Mouse (Mus musculus) adrenal gland, postnatal 4 days (tissue): ENCODE data around the gene Mrpl27. TPM values are rescaled to one million over a fixed set of nuclear protein-coding genes. Genes with fewer than 3 reads are reported as not detected.
"Not testable (repeated sequence)": the region's sequence is repeated elsewhere in the genome, so short reads cannot be mapped to it uniquely, and the experiment has no call there.

Experiments
- DNase-seq, 2 experiments: peaks; one replicate each; pipeline ENCODE4 v3.0.0; 2021 to 2022; ENCODE audit warnings: low spot score in 2 of 2, mixed read lengths in 2 of 2
- long read RNA-seq, 2 experiments: library from polyadenylated mRNA; stranded (forward); transcript quantifications; one replicate each; pipeline ENCODE4 v2.0.0; 2021
- total RNA-seq, 2 experiments: library from RNA; stranded (reverse); gene quantifications; 2 replicates each; pipeline ENCODE4 v1.2.3; 2021

The Mrpl27 gene
- 10 to 100 TPM; 79.8 to 88.5 TPM for total RNA-seq
- long read RNA-seq, experiment 1, transcript Mrpl27-201 (4 exons, 756 nt) = major isoform, 86 of 90 reads
- long read RNA-seq, experiment 1, partial matches to known transcripts = 0 of 90 reads
- long read RNA-seq, experiment 1, other reads (novel, unspliced or antisense) = 2 of 90 reads
- long read RNA-seq, experiment 2, transcript Mrpl27-201 (4 exons, 756 nt) = major isoform, 74 of 87 reads
- long read RNA-seq, experiment 2, partial matches to known transcripts = 0 of 87 reads
- long read RNA-seq, experiment 2, other reads (novel, unspliced or antisense) = 11 of 87 reads

DNA sequence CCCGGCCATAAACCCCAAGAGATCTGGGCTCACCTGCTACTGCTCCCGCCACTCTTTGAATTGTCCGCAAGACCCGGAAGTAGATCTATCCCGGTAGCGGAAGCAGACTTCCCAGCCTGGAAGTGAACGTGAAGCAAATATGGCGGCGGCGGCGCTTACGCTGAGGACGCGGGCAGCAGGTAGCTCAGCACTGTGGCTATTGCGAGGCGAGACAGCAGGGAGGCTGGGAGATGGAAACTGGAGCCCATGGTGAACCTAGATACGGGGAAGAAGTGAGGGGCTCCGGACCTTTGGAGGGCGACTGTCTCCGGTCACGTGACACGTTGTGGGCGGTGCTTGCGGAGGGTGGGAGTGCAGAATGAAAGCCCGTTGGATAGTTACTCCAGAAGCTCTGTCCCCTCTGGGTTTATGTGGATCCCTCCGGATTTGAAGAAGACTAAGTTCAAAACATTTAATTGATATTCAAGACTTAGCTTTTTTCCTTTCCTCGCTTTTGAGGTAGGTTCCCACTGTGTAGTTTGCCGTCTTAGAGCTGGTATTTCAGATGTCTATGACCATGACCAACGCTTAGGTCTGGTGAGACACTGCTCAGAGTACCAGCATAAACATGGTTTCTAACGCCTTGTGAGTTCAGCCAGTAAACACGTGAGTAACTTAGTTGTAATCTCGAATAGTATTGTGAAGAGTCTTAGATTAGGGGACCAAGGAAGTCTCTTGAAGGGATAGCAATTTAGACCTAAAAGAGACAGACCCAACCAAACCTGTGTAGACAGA lies at the start of gene Mrpl27, which contains the start of gene Eme1:
Gene Mrpl27 (plus strand): TSS at position 105 of the 774 bp plus-strand sequence.
Gene Eme1 (minus strand): TSS at position 302 of the 774 bp plus-strand sequence.
- DNase-seq = peak; percentile 48 to 69

DNA sequence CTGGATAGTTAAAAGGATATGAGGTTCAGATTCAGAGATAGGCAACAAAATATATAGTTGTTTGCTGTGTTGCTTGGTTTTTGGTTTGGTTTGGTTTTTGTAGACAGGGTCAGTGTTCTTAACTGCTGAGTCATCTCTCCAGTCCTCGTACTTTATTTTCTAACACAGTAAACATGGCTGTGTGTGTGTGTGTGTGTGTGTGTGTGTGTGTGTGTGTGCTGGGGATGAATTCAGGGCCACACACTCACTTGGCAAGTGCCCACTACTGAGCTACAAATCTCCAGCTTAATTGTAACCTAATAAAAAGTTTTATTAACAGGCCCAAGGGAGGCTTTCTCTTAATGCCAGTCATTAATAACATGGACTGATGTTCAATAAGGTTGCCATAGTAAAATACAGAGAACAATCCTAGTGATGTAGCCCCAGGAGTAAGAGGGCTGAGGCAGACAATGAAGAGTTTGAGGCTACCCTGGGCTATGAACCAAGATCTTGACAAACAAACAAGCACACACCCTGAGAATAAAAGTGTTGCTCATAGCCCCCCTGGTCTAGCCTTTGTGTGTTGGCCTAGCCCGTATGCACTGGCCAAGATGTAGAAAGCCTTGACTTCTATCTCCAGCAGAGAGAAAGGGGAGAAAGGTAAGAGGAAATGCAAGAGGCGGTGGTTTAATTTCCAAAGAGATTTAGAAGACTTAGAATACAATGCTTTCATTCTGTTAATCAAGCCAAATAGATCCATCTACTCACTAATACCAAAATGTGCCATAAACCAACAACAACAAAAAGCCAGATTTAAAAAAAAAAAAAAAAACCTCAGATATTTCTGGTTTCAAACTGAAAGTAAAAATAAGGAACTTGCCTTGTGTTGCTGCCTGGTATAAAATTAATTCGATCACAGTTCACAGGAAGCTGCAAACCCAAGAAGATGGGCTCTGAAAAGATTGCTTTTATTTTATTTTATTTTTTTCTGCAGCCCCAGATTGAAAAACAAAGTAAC lies 42.5 kb upstream of the Mrpl27 start:
- DNase-seq = no peak

DNA sequence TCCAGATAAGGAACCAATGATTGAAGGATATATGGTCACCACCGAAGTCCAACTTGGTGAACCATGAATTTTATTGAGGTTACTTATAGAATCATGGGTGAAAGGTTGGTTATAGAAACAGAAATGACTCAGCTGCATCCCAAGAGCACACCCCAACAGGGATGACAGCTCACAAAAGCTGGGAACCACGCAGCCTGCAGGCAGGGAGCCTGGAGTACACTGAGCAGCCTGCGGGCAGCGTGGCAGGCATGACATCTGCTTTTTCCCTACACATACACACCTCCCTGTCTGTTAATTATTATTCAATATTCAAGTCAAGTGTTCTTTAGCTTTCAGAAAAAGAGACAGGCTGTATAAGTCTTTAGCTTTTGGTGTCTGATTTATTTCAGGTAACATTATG lies 39.0 kb upstream of the Mrpl27 start:
- DNase-seq = no peak

DNA sequence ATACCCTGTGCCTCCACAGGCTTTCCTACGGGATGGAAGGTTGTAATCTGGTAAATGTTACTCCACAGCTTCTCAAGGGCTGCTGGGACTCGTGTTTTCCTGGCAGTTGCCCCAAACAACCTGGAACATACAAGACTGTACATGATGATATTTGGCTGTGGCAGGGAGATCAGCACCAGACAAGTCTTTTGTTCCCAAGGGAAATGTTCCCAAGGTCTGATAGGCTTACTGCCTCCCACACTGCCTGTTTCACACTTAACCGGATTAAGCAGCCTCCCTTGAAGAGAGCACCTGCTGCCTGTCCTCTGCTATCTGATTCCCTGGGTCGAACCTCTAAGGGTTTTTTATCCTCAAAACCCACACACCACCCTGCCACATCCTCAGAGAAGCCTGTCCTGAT lies 38.1 kb upstream of the Mrpl27 start:
- no peak for DNase-seq

DNA sequence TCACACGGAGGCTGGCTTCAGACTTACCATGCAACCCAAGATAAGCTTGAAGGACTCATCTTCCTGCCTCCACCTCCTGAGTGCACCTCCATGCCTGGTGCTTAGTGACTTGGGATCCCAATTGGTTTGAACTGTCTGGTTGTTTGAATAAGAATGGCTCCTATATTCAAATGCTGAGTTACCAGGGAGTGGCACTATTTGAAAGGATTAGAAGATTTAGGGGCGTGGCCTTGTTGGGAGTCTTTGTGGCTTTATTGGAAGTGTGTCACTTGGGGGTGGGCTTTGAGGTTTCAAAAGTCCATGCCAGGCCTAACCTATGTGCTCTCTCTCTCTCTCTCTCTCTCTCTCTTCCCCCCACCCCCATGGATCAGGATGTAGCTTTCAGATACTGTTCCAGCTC lies 35.9 kb upstream of the Mrpl27 start:
- no peak for DNase-seq

DNA sequence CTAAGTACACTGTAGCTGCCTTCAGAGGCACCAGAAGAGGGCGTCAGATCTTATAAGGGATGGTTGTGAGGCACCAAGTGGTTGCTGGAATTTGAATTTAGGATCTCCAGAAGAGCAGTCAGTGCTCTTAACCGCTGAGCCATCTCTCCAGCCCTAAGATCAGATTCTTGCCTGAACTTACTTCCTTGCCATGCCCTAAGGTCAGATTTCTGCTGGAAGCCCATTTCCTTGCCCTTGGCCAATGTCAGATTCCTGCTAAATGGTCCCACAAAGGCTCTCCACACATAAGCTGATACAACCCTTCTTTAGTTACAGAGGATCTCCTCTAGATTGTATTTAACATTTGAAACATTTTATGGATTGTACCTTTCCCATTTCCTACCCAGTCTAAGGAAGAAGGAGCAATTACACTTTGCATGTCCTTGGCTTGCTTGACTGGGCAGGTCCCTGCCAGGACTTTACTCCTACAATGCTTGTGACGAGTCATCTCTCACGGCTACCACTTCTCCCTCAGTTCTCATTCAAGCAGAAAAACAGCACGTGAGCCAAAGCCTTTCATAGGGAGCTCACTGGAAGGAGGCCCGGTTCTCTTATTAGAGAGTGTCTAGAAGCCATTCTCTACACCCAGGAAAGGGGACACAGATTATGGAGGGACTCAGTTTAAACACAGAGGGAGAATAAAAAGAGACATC lies 32.7 kb upstream of the Mrpl27 start:
- no peak for DNase-seq

DNA sequence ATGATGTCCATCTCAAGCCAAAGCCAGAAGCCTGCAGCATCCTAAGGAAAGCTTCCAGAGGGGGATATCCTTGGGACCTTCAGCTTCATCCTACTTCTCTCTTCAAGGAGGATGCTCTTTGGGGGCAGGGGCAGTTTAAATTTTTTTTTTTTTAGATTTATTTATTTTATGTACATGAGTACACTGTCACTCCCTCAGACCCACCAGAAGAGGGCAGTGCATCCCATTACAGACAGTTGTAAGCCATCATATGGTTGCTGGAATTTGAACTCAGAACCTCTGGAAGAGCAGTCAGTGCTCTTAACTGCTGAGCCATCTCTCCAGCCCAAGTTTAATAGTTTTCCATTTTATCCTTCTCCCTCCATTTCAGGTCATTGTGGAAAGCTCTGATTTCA lies 32.1 kb upstream of the Mrpl27 start:
- DNase-seq = no peak

DNA sequence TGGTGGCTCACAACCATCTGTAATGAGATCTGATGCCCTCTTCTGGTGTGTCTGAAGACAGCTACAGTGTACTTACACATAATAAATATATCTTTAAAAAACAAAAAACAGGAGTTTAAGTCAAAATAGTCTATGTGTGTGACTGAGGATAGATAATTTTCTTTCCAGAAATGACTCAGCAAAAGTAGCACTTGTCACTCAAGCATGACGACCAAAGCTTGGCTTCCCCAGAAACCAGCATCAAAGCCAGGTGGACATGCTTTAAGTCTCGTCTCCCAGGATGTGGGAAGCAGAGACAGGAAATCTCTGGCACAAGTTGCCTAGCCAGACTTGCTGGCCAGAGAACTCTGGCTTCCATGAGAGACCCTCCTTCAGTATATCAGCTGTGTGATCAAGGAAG lies 31.4 kb upstream of the Mrpl27 start:
- DNase-seq = no peak

DNA sequence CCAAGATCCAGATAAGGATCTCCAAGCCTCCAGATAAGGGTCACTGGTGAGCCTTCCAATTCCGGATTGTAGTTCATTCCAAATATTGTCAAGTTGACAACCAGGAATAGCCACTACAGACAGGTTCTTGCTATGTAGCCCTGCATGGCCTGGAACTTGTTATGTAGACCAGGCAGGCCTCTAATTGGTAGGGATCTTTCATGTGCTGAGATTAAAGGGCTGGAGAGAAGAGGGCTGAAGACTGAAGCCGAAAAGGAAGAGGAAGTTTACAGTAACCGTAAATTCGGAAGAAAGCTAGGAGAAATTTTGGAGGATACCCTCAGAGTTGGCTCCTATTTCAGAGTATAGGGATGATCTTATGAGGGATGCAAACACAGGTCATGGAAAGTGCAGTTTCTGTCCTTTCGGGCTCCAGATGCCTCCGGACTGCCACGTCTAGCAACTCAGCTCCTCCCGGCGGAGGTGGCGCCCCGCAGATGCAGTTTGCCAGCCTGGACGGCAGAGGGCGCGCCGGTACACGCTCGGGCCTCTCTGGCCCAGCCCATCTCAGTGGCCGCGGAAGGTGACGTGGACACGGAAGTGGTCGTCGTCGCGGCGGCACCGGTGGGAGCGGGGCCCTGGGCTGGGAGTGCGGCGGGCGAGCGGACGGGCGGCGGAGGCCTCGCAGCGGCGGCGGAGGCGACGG lies 24.2 kb upstream of the Mrpl27 start, which contains the start of gene Lrrc59:
Gene Lrrc59 (plus strand): TSS at position 569 of the 685 bp plus-strand sequence.
- peak; percentile 92 to 96 for DNase-seq

DNA sequence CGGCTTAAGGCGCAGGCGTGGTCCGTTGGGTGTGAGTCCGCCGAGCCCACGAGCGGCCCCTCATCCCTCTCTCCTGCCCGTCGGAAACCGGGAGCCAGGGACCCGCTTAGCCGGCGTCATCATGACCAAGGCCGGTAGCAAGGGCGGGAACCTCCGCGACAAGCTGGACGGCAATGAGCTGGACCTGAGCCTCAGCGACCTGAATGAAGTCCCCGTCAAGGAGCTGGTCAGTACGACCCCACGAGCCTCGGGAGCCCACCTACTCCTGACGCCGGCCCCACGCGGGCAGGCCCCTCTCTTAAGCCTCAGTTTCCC lies 23.7 kb upstream of the Mrpl27 start:
- no peak for DNase-seq

DNA sequence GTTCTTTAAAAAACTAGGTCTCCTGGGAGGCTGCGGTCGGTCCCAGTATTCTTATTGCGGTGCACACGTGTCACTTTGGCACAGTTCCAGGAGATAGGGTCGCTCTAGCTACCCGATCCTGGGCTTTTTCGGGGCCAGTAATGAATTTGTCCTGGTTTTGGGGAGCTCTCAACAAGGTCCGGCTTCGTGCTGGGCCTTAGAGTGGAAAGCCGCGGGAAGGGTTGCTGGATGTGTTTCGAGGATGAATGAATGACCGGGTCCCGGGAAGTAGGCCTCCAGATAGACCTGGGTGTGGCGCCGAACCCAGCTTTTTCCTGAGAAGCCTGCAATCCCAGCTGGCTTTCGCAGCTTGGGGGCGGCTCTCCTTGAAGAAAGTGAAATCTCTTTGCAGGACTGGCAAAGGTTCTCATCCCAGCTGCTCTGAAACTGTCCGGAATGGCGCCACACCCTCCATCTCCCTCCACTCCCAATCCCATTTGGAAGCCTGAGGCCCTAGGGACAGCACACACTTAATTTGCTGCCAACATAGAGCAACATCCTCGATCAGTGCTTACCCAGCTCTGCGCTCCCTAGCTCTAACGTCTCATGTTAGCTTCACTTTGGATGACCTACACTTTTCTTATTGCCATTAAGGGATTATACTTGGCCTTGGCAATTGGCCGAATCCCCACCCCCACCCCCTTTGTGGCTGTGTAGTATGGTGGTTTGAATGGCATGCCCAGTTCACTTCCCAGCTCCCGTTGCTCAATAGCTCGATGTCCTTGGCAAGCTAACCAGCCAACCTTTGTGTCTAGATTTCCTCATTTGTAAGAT lies 23.2 kb upstream of the Mrpl27 start:
- DNase-seq = peak in 1 of 2 experiments; percentile 24

DNA sequence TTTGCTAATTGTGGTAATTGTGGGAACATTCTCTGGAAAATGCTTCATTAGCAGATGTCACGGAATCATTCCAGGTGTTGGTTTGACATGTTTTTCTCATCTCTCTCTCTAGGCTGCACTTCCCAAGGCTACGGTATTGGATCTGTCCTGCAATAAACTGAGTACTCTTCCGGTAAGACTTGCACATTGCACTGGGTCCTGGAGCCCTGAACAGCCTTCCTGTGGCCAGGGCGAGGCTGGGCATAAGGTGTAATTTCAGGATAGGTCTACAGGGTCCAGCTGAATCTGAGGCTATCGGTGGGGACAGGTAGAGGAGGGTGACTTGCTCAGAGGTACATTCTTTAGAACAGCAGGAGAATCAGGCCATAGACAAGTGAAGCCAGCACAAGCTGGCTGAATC lies 21.6 kb upstream of the Mrpl27 start:
- no peak for DNase-seq

DNA sequence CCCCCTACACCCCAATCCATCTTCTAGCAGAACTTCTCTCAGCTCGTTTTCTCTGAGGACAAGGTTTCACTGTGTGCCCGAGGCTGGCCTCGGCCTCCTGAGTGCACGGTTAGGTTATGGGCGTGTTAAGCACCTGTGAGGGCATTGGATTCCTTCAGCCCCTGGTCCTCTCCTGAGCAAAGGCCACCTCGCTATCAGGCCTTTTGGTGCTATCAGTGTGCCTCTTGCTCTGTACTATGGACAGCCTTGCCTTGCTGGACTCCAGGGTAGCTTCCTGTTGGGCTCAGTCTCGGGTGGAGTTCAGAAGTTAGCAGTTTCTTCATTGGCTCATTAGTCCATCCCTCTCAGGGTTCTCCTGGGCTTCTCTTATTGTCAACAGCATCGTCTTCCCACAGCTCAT lies 20.6 kb upstream of the Mrpl27 start:
- no peak for DNase-seq

DNA sequence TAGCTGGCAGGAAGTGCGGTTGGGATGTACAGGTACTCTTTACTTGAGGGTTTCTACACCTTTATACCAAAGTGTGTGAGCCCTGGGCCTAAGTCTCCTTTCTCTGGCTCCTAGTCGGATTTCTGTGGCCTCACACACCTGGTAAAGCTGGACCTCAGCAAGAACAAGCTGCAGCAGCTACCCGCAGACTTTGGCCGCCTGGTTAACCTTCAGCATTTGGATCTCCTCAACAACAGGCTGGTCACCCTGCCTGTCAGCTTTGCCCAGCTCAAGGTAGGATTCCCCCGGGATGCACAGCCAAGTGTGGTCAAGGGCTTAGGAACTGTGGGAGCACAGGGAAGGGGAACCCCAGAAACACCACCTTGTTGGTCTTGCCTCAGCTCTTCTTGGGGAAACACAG lies 19.1 kb upstream of the Mrpl27 start:
- no peak for DNase-seq

DNA sequence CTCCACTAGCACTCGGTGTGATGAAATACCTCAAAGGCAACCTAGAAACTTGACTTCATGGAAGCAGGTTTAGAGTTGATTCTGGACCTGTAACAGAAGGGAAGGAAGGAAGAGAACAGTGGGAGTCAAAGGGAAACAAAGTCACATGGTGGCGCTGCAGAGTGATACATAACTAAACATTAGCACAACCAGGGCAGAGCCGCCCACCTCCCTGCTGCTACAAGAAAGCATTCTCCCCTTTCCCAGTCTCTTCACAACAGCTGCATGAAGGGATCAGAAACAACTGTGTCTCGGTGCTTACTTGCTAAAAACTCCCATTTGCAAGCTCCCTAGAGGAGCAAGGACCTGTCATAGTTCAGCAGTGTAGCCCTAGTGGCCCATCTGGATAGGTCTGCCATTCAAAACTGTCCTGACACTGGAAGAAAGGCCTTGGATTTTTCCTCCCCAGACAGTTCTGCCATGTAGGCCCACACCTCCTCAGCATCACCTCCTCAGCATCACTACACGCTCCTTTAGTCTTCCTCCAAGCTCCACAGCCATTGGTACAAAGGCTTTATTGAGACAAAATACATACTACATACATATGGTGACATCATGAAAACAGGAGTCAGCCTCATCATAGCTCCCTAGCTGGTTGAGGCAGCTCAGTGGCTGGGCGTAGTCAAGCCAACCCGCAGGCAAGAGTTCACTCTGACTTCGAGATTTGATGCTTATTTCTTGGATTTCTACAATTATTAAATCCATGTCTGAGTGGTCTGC lies 8.9 kb upstream of the Mrpl27 start:
- no peak for DNase-seq

DNA sequence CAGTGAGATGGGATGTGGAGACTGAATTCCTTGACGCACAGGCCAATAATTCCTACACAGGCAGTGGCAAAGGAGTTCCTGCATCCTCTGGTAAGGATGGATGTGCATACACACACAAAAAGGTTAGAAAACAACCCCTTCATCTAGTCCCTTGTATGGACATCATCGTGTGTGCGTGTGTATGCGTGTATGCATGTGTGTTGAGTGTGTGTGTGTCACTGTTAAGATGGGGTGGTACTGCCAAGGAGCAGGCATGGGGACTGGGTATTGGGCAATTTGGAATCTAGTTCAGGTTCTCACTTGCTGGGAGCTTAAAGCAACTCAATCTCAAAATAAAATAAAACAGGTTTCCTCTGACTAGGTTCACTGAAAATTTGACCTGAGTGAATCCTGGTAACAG lies 7.1 kb upstream of the Mrpl27 start:
- DNase-seq = no peak

DNA sequence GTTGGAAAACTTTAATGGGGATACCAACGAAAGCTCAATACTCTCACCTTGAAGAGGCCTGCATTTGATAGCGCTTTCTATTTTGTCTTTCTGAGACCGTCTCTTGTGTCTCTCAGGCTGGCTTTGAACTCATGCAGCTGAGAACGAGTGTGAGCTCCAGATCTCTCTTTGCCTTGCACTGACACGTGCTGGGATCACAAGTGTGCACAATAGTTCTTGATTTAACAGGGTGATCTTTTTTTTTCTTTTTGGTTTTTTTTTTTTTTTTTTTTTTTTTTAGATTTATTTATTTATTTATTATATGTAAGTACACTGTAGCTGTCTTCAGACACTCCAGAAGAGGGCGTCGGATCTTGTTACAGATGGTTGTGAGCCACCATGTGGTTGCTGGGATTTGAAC lies 2.3 kb upstream of the Mrpl27 start:
- not testable (repeated sequence) for DNase-seq

DNA sequence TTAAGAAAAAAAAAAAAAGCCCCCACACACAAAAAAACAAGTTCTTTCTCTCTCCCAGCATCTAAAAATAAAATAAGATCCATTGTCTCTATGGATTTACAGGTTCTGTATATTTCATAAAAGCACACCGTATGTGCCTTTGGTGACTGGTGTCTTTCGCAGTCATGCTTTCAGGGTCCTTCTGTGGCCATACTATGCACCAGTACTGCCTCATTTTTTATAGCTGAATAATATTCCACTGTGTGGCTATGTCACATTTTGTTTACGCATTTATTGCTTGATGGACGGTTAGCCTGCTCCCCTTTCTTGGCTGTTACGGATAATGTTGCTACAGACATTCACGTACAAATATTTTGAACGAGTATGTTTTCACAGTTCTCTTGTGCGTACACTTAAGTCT lies 594 bp upstream of the Mrpl27 start:
- no peak for DNase-seq

DNA sequence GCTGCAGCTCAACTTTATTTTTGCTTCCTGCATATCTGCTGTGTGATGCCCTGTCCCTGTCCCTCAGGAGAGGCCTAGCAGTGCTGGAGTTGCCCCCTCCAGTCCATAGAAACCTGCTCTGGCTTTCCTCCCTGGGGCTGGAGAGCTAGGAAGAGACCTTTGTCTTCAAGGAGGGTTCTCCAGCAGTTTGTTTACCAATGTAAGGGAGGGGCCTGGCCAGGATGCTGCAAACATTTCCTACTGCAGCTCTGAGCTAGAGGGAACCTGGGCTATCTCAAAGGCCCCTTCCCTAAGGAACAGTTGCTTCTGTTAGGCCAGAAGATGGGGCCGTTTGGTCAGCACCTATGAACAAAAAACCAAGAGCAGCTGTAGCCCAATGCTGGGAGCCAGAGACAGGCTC lies 7.8 kb downstream of the Mrpl27 start:
- DNase-seq = no peak
